Mouse (Mus musculus) lung, postnatal 0 days (tissue): ENCODE results near the gene Thg1l. TPM values are rescaled to one million over a fixed set of nuclear protein-coding genes. Genes with fewer than 3 reads are reported as not detected.

Source experiments
- ATAC-seq: fragments of 200-750 bp; cut with Nextera tagmentation; 2 replicates; pipeline ENCODE4 v1.8.0; 2017; ENCODE audit warnings: moderate library complexity
- DNase-seq: peaks from one replicate; pipeline ENCODE4 v3.0.0-alpha.2; 2016; ENCODE audit warnings: low spot score
- H3K27ac ChIP-seq: fragments of 300-500 bp; sonication (generic); 2 replicates; pipeline ENCODE4 v1.5.1; 2014; ENCODE audit warnings: antibody characterized with exemption, mild to moderate bottlenecking, low read length, mixed read lengths
- H3K27me3 ChIP-seq: fragments of 300-500 bp; sonication (generic); replicated peaks from 2 replicates; pipeline ENCODE4 v1.6.1; 2014; ENCODE audit warnings: low read length, mixed read lengths; ENCODE audit not compliant: insufficient read depth
- H3K36me3 ChIP-seq: fragments of 300-500 bp; sonication (generic); 2 replicates; pipeline ENCODE4 v1.6.1; 2014; ENCODE audit warnings: low read length, mixed read lengths; ENCODE audit not compliant: insufficient read depth
- H3K4me1 ChIP-seq: fragments of 300-500 bp; sonication (generic); 2 replicates; pipeline ENCODE4 v1.6.1; 2014; ENCODE audit warnings: antibody characterized with exemption, low read depth, low read length, mixed read lengths; ENCODE audit not compliant: insufficient read depth
- H3K4me2 ChIP-seq: fragments of 300-500 bp; sonication (generic); replicated peaks from 2 replicates; pipeline ENCODE4 v1.6.1; 2014; ENCODE audit warnings: low read depth, mild to moderate bottlenecking, low read length, moderate library complexity, mixed read lengths
- H3K4me3 ChIP-seq: fragments of 300-500 bp; sonication (generic); 2 replicates; pipeline ENCODE4 v1.5.1; 2014; ENCODE audit warnings: low read depth, low read length
- H3K9ac ChIP-seq: fragments of 300-500 bp; sonication (generic); replicated peaks from 2 replicates; pipeline ENCODE4 v1.6.1; 2014; ENCODE audit warnings: low read depth, mild to moderate bottlenecking
- H3K9me3 ChIP-seq: fragments of 300-500 bp; sonication (generic); 2 replicates; pipeline ENCODE4 v1.6.1; 2016; ENCODE audit warnings: low read length, mixed read lengths
- CTCF ChIP-seq: IDR thresholded peaks from 2 replicates; pipeline ENCODE4 v1.5.1; 2016; ENCODE audit warnings: antibody characterized with exemption, mild to moderate bottlenecking
- EP300 ChIP-seq: IDR thresholded peaks from 2 replicates; pipeline ENCODE4 v1.6.1; 2016; ENCODE audit warnings: antibody characterized with exemption, mild to moderate bottlenecking, control low read depth
- WGBS: fragments of 180-500 bp; shearing (Covaris S2); extraction: QIAGEN DNeasy Blood & Tissue Kit; methylation state at CpG from one replicate; pipeline ENCODE4 v1.1.7; 2014; 5-methylcytosine and 5-hydroxymethylcytosine counted together
- polyA plus RNA-seq: library from polyadenylated mRNA; unstranded; fragments of >200 nt; fragmentation: Nextera tagmentation; extraction: Ambion mirVana; gene quantifications from 2 replicates; pipeline ENCODE4 v1.2.1, GENCODE M21; 2015

Gene Thg1l
- polyA plus RNA-seq, 1 experiment from 2014 or later, result 6.9 TPM

- Histone ChIP-seq H3K27ac (no peak overlapping the region), H3K4me1 (no peaks in the 10 kb centered on the region), H3K9ac (no peak overlapping the region), H3K4me2 (no peak overlapping the region), H3K4me3 (no peak overlapping the region), H3K36me3 (no peaks in the 10 kb centered on the region), H3K27me3 (no peaks in the 10 kb centered on the region), H3K9me3 (no peaks in the 10 kb centered on the region)
- no peak for ATAC-seq
- WGBS, result 82% methylated on average over 8 of the region's 8 CpGs
- no peak for TF ChIP-seq EP300
- TF ChIP-seq CTCF, result no peak
- no peak for DNase-seq
These were observed 19.2 kb upstream of the Thg1l start for GRCm38 (mm10) chr11:45974466-45974865.

GRCm38 (mm10) chr11:45973635-45974034 lies 18.3 kb upstream of the Thg1l start:
- DNase-seq (no peak), ATAC-seq (no peak)
- Histone ChIP-seq H3K4me2 (no peak overlapping the region), H3K9ac (no peak overlapping the region), H3K9me3 (no peaks in the 10 kb centered on the region), H3K27ac (no peak overlapping the region), H3K27me3 (no peaks in the 10 kb centered on the region), H3K36me3 (no peaks in the 10 kb centered on the region), H3K4me1 (no peaks in the 10 kb centered on the region), H3K4me3 (no peak overlapping the region)
- WGBS, result 78% methylated on average over 5 of the region's 5 CpGs
- no peak for TF ChIP-seq EP300
- no peak for TF ChIP-seq CTCF

GRCm38 (mm10) chr11:45968466-45968865 lies 13.2 kb upstream of the Thg1l start:
- H3K4me1 ChIP-seq, result no peaks in the 10 kb centered on the region
- no peak for DNase-seq
- ATAC-seq, result no peak
- 94% methylated on average over 3 of the region's 3 CpGs for WGBS
- TF ChIP-seq EP300, result no peak
- no peak for TF ChIP-seq CTCF
- no peak overlapping the region for H3K4me3 ChIP-seq
- H3K27ac ChIP-seq, result no peak overlapping the region
- H3K36me3 ChIP-seq, result no peaks in the 10 kb centered on the region
- H3K27me3 ChIP-seq, result no peaks in the 10 kb centered on the region
- no peak overlapping the region for H3K4me2 ChIP-seq
- no peaks in the 10 kb centered on the region for H3K9me3 ChIP-seq
- no peak overlapping the region for H3K9ac ChIP-seq

GRCm38 (mm10) chr11:45966896-45967295 lies 11.6 kb upstream of the Thg1l start:
- ATAC-seq (no peak), DNase-seq (peak; percentile 7)
- Histone ChIP-seq H3K27ac (no peak overlapping the region), H3K4me1 (no peaks in the 10 kb centered on the region), H3K9me3 (no peaks in the 10 kb centered on the region), H3K4me2 (no peak overlapping the region), H3K27me3 (no peaks in the 10 kb centered on the region), H3K4me3 (no peak overlapping the region), H3K36me3 (no peaks in the 10 kb centered on the region), H3K9ac (no peak overlapping the region)
- TF ChIP-seq EP300, result no peak
- TF ChIP-seq CTCF, result no peak
- 74% methylated on average over 4 of the region's 4 CpGs for WGBS

- Histone ChIP-seq H3K9me3 (no peaks in the 10 kb centered on the region), H3K4me1 (no peaks in the 10 kb centered on the region), H3K27me3 (no peaks in the 10 kb centered on the region), H3K36me3 (no peaks in the 10 kb centered on the region), H3K27ac (no peak overlapping the region), H3K4me3 (no peak overlapping the region), H3K9ac (no peak overlapping the region), H3K4me2 (no peak overlapping the region)
- DNase-seq, result no peak
- no peak for TF ChIP-seq EP300
- TF ChIP-seq CTCF, result no peak; the same call in 1 of the 2 replicates
- WGBS, result 81% methylated on average over 5 of the region's 5 CpGs
- ATAC-seq, result no peak
These were observed 4.7 kb upstream of the Thg1l start for GRCm38 (mm10) chr11:45960003-45960402.

GRCm38 (mm10) chr11:45959598-45959997 lies 4.3 kb upstream of the Thg1l start:
- TF ChIP-seq EP300 (no peak), CTCF (peak; percentile 54)
- Histone ChIP-seq H3K27me3 (no peaks in the 10 kb centered on the region), H3K27ac (no peak overlapping the region), H3K9ac (no peak overlapping the region), H3K36me3 (no peaks in the 10 kb centered on the region), H3K4me2 (no peak overlapping the region), H3K4me1 (peaks cover 3% of the 10 kb centered on the region; the same call in 1 of the 2 replicates), H3K4me3 (no peak overlapping the region), H3K9me3 (no peaks in the 10 kb centered on the region)
- ATAC-seq (no peak), DNase-seq (peak; percentile 29)
- WGBS, result 81% methylated on average over 3 of the region's 3 CpGs

GRCm38 (mm10) chr11:45947491-45947890 lies 7.8 kb downstream of the Thg1l start:
- H3K4me2 ChIP-seq, result no peak overlapping the region
- peaks cover 4% of the 10 kb centered on the region; the same call in 1 of the 2 replicates for H3K36me3 ChIP-seq
- H3K27ac ChIP-seq, result no peak overlapping the region
- TF ChIP-seq EP300 (no peak), CTCF (no peak)
- H3K4me1 ChIP-seq, result no peaks in the 10 kb centered on the region
- no peak for DNase-seq
- H3K4me3 ChIP-seq, result no peak overlapping the region
- ATAC-seq, result no peak
- 73% methylated on average over 2 of the region's 2 CpGs for WGBS
- H3K9me3 ChIP-seq, result no peaks in the 10 kb centered on the region
- H3K9ac ChIP-seq, result no peak overlapping the region
- no peaks in the 10 kb centered on the region for H3K27me3 ChIP-seq
